Mouse (Mus musculus) small intestine, adult 2 months (tissue): ENCODE measurements around the gene Agap1.

Experiments used
- CTCF ChIP-seq: fragments of 200-500 bp; IDR thresholded peaks from 2 replicates; pipeline ENCODE4 v1.5.1; 2012; ENCODE audit warnings: low read depth, mild to moderate bottlenecking, control low read depth, inconsistent platforms, low read length, moderate library complexity, mixed read lengths; ENCODE audit not compliant: insufficient replicate concordance, insufficient read length; ENCODE audit errors: extremely low read depth
- POLR2A ChIP-seq: fragments of 200-500 bp; IDR thresholded peaks from 2 replicates; pipeline ENCODE4 v1.6.1; 2012; ENCODE audit warnings: low read depth, mild to moderate bottlenecking, control low read depth, inconsistent platforms, low read length, moderate library complexity

DNA sequence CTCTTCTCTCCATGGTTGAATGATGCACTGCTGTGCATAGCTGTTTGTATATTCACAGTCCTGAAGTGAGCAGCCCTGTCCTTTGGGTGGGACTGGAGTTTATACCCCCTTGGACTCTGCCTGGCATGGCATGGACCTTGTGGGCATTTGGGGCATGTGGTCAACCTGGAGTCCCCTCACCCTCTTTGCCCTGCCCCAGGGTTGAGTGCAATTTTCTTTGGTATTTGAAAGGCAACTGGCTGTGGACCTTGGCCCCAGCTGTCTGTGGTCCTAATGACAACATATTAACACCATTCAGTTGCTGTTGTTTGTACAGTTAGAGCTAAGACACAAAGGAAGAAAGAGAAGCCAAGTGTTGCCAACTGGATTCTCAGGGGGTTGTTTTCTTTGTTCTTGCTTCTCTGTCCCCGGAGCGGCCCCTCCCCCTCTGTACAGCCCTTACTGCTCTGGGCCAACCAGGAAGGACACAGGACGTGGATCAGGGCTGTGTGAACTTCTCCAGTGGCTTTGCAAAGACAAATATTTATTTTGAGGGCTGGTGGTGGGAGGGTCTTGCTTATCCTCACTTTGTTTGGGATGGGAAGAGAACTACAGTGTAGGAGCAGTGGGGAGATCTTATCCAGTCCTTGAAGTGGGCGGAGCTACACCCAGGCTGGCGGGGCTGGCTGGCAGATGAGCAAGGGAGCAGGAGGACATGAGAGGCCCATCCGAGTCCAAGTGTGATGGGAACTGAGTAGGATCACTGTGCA lies 12.9 kb downstream of the Agap1 start:
- no peak for TF ChIP-seq POLR2A
- TF ChIP-seq CTCF: no peak
